Mouse (Mus musculus): Measurements from ENCODE around the gene Il4i1.
"Not testable (repeated sequence)": the region's sequence is repeated elsewhere in the genome, so short reads cannot be mapped to it uniquely, and the experiment has no call there.

The Il4i1 gene

GRCm38 (mm10) chr7:44863982-44864494 is 47.9 kb downstream of the Il4i1 start:
- in situ Hi-C loops (cut with MboI): no loop called here

- in situ Hi-C loops (cut with MboI): no loop called here
These were observed 48.7 kb downstream of the Il4i1 start for GRCm38 (mm10) chr7:44864595-44865542.

- in situ Hi-C loops (cut with MboI): no loop called here
These were observed 50.3 kb downstream of the Il4i1 start for GRCm38 (mm10) chr7:44866276-44867009.

- in situ Hi-C loops (cut with MboI): no loop called here
These were observed 51.0 kb downstream of the Il4i1 start for GRCm38 (mm10) chr7:44867010-44867702.

- in situ Hi-C loops (cut with MboI): no loop called here
These were observed 51.6 kb downstream of the Il4i1 start for GRCm38 (mm10) chr7:44867802-44868201.

- in situ Hi-C loops (cut with MboI): no loop called here
These were observed 52.3 kb downstream of the Il4i1 start for GRCm38 (mm10) chr7:44868465-44868864.

- in situ Hi-C loops (cut with MboI): no loop called here
These were observed 52.9 kb downstream of the Il4i1 start for GRCm38 (mm10) chr7:44868919-44869696.

GRCm38 (mm10) chr7:44869697-44870528 is 53.7 kb downstream of the Il4i1 start, which contains the start of gene Ptov1:
Ptov1 (minus strand) TSS chr7:44869788.
- in situ Hi-C loops (cut with MboI): no loop called here

- in situ Hi-C loops (cut with MboI): no loop called here
These were observed 54.4 kb downstream of the Il4i1 start for GRCm38 (mm10) chr7:44870614-44871013.

GRCm38 (mm10) chr7:44871181-44871580 is 55.0 kb downstream of the Il4i1 start:
- in situ Hi-C loops (cut with MboI): no loop called here

- in situ Hi-C loops (cut with MboI): not testable (repeated sequence)
These were observed 55.6 kb downstream of the Il4i1 start for GRCm38 (mm10) chr7:44871774-44872173.

- in situ Hi-C loops (cut with MboI): no loop called here
These were observed 61.6 kb downstream of the Il4i1 start for GRCm38 (mm10) chr7:44877833-44878232.

- in situ Hi-C loops (cut with MboI): no loop called here
These were observed 66.8 kb downstream of the Il4i1 start for GRCm38 (mm10) chr7:44883036-44883435.

- in situ Hi-C loops (cut with MboI): no loop called here
These were observed 68.5 kb downstream of the Il4i1 start for GRCm38 (mm10) chr7:44884637-44885036.

- in situ Hi-C loops (cut with MboI): no loop called here
These were observed 70.8 kb downstream of the Il4i1 start for GRCm38 (mm10) chr7:44886964-44887363.

GRCm38 (mm10) chr7:44888256-44889105 is 72.3 kb downstream of the Il4i1 start:
- in situ Hi-C loops (cut with MboI): no loop called here

GRCm38 (mm10) chr7:44890180-44890579 is 74.0 kb downstream of the Il4i1 start:
- in situ Hi-C loops (cut with MboI): no loop called here

Measured in mature B cell (primary cell).